Mouse (Mus musculus) stomach, embryonic 15.5 days (tissue): ENCODE data around the gene Clstn1. TPM values are rescaled to one million over a fixed set of nuclear protein-coding genes. Genes with fewer than 3 reads are reported as not detected.

ENCODE experiments used
- ATAC-seq: fragments of 200-750 bp; cut with Nextera tagmentation; 2 replicates; pipeline ENCODE4 v1.8.0; 2017; ENCODE audit warnings: low read depth, moderate number of reproducible peaks, moderate TSS enrichment; ENCODE audit not compliant: insufficient read depth, low FRiP score
- H3K27ac ChIP-seq: fragments of 300-500 bp; sonication (generic); 2 replicates; pipeline ENCODE4 v1.5.1; 2015; ENCODE audit warnings: mild to moderate bottlenecking, inconsistent platforms
- H3K27me3 ChIP-seq: fragments of 300-500 bp; sonication (generic); replicated peaks from 2 replicates; pipeline ENCODE4 v1.6.1; 2015; ENCODE audit warnings: inconsistent platforms
- H3K36me3 ChIP-seq: fragments of 300-500 bp; sonication (generic); 2 replicates; pipeline ENCODE4 v1.6.1; 2015; ENCODE audit warnings: inconsistent platforms
- H3K4me1 ChIP-seq: fragments of 300-500 bp; sonication (generic); 2 replicates; pipeline ENCODE4 v1.6.1; 2015; ENCODE audit warnings: inconsistent platforms
- H3K4me2 ChIP-seq: fragments of 300-500 bp; sonication (generic); 2 replicates; pipeline ENCODE4 v1.6.1; 2015; ENCODE audit warnings: mild to moderate bottlenecking, inconsistent platforms
- H3K4me3 ChIP-seq: fragments of 300-500 bp; sonication (generic); replicated peaks from 2 replicates; pipeline ENCODE4 v1.5.1; 2015; ENCODE audit warnings: inconsistent platforms
- H3K9ac ChIP-seq: fragments of 300-500 bp; sonication (generic); 2 replicates; pipeline ENCODE4 v1.6.1; 2015; ENCODE audit warnings: inconsistent platforms
- H3K9me3 ChIP-seq: fragments of 300-500 bp; sonication (generic); 2 replicates; pipeline ENCODE4 v1.6.1; 2016; ENCODE audit warnings: inconsistent platforms
- WGBS: fragments of 180-500 bp; shearing (Covaris S2); methylation state at CpG from one replicate; pipeline ENCODE4 v1.1.7; 2015; 5-methylcytosine and 5-hydroxymethylcytosine counted together
- polyA plus RNA-seq: library from polyadenylated mRNA; unstranded; fragments of >200 nt; fragmentation: Nextera tagmentation; extraction: Ambion mirVana; gene quantifications from 2 replicates; pipeline ENCODE4 v1.2.1, GENCODE M21; 2015

Gene Clstn1
- polyA plus RNA-seq, 1 experiment from 2014 or later = 47.0 TPM

- Histone ChIP-seq H3K27me3 (no peaks in the 10 kb centered on the region), H3K4me3 (no peak overlapping the region), H3K36me3 (no peaks in the 10 kb centered on the region), H3K4me2 (no peak overlapping the region), H3K27ac (no peak overlapping the region), H3K4me1 (no peaks in the 10 kb centered on the region), H3K9me3 (no peaks in the 10 kb centered on the region), H3K9ac (no peak overlapping the region)
- WGBS = 70% methylated on average over 7 of the region's 7 CpGs
- ATAC-seq = no peak
These were observed 32.4 kb upstream of the Clstn1 start for GRCm38 (mm10) chr4:149553834-149554233.

DNA sequence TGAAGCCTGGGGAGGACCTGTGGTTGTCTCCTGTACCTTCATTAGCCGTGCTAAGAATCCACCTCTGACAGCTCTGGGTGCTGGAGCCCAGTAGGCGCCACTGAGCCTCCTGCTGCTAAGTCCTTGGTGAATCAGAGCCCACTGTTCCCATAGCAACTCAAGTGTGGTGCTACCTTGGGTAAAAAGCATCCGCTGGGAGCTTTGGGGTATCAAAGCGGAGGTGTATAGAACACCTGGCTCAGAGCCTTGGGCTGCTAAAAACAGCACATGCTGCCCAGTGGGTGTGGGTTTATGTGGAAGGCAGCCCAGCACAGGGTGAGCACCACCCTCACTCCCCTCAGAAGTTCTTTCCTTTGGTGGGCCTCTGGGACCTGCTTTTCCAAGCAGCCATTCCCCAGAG lies 30.2 kb upstream of the Clstn1 start:
- H3K27ac ChIP-seq = no peak overlapping the region
- H3K4me1 ChIP-seq = no peaks in the 10 kb centered on the region
- no peak for ATAC-seq
- no peaks in the 10 kb centered on the region for H3K9me3 ChIP-seq
- WGBS = 85% methylated on average over 4 of the region's 4 CpGs
- 0 out of 2 replicates have a peak, but pooled peaks cover 6% of the 10 kb centered on the region for H3K36me3 ChIP-seq
- no peak overlapping the region for H3K9ac ChIP-seq
- H3K27me3 ChIP-seq = no peaks in the 10 kb centered on the region
- no peak overlapping the region for H3K4me2 ChIP-seq
- no peak overlapping the region for H3K4me3 ChIP-seq

DNA sequence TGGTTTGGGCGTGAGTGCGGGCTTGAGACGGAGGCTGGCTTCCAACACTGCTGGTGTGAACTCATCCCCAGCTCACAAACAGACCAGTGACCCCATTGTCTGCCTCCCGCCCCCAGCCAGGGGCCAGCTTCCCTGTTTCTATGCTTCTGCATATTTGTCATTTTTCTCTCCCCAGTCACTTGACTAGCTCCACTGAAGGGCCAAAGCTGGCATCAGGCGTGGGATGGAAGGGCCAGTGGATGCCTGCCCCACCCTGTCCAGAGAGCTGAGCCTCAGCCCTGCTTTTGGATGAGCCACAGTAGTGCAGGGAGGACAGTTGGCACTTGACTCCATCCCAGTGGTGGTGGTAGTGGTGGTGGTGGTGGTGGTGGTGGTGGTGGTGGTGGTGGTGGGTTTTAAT lies 28.4 kb upstream of the Clstn1 start:
- no peak overlapping the region for H3K9ac ChIP-seq
- no peak overlapping the region for H3K4me2 ChIP-seq
- H3K4me1 ChIP-seq = peaks cover 12% of the 10 kb centered on the region
- no peaks in the 10 kb centered on the region for H3K27me3 ChIP-seq
- no peaks in the 10 kb centered on the region for H3K9me3 ChIP-seq
- 0 out of 2 replicates have a peak, but pooled peaks cover 6% of the 10 kb centered on the region for H3K36me3 ChIP-seq
- no peak overlapping the region for H3K4me3 ChIP-seq
- no peak for ATAC-seq
- no peak overlapping the region for H3K27ac ChIP-seq
- WGBS = 90% methylated on average over 5 of the region's 5 CpGs

GRCm38 (mm10) chr4:149558389-149558788 lies 27.9 kb upstream of the Clstn1 start:
- H3K4me3 ChIP-seq = no peak overlapping the region
- no peaks in the 10 kb centered on the region for H3K9me3 ChIP-seq
- no peak overlapping the region for H3K27ac ChIP-seq
- WGBS = 74% methylated on average over 3 of the region's 3 CpGs
- H3K36me3 ChIP-seq = 0 out of 2 replicates have a peak, but pooled peaks cover 6% of the 10 kb centered on the region
- no peak overlapping the region for H3K9ac ChIP-seq
- H3K4me1 ChIP-seq = peaks cover 16% of the 10 kb centered on the region
- ATAC-seq = no peak
- no peaks in the 10 kb centered on the region for H3K27me3 ChIP-seq
- H3K4me2 ChIP-seq = no peak overlapping the region

- H3K36me3 ChIP-seq = 0 out of 2 replicates have a peak, but pooled peaks cover 6% of the 10 kb centered on the region
- no peak for ATAC-seq
- 83% methylated on average over 4 of the region's 4 CpGs for WGBS
These were observed 24.9 kb upstream of the Clstn1 start for GRCm38 (mm10) chr4:149561392-149561791.

DNA sequence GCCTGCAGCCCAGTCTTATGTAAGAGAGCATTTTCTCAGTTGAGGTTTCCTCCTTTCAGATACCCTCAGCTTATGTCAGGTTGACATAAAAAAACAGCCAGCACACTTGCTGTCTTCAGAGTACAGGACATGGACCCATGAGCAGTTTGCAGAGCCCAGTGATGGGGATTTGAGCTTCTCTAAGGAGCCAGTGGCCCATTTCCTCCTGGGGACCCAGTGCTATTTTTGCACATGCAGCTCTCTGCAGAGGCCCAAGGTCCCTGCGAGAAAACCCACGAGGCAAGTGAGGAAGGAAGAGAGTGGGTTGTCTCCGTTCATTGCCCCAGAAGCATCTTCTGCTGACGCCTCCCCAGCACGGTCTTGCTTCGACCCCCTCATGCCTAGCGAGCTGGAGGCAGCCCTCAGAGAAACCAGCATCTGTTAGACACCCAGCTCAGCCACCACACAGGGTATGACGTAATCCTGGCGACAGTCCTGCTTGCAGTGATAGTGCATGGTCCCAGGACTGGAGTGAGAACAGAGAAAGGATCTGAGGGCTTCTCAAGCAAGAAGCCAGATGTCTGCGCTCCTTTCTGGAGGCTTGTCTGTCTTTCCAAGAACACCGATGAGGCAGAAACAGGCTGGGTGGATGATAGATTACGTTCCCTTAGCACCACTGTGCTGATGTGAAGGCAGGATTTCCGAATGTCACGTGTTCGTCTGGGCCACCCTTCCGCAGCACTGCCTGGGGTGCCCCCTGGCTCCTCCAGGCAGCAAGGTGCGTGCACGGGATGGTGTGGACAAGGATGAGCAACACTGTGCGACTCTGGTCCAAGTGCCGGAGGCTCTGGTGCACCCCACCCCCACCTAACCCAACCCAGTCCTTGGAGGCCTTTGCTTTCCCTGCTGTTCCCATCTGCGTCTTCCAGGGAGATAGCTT lies 24.0 kb upstream of the Clstn1 start:
- WGBS = 55% methylated on average over 21 of the region's 21 CpGs
- 0 out of 2 replicates have a peak, but pooled peaks cover 6% of the 10 kb centered on the region for H3K36me3 ChIP-seq
- no peaks in the 10 kb centered on the region for H3K27me3 ChIP-seq
- H3K27ac ChIP-seq = peak overlapping the region; percentile 74
- ATAC-seq = peak; percentile 28; the same call in 1 of the 2 replicates
- H3K9me3 ChIP-seq = no peaks in the 10 kb centered on the region
- H3K9ac ChIP-seq = no peak overlapping the region
- peak overlapping the region; percentile 3; the same call in 1 of the 2 replicates for H3K4me2 ChIP-seq
- H3K4me3 ChIP-seq = no peak overlapping the region
- H3K4me1 ChIP-seq = peaks cover 32% of the 10 kb centered on the region

More at GRCm38 (mm10) chr4:149561392-149561791, 24.9 kb upstream of the Clstn1 start:
- H3K4me3 ChIP-seq = no peak overlapping the region
- H3K27me3 ChIP-seq = no peaks in the 10 kb centered on the region
- no peak overlapping the region for H3K9ac ChIP-seq
- H3K27ac ChIP-seq = no peak overlapping the region
- H3K9me3 ChIP-seq = no peaks in the 10 kb centered on the region
- no peak overlapping the region for H3K4me2 ChIP-seq
- peaks cover 32% of the 10 kb centered on the region for H3K4me1 ChIP-seq

- H3K4me2 ChIP-seq = peak overlapping the region; percentile 3; the same call in 1 of the 2 replicates
- H3K9me3 ChIP-seq = no peaks in the 10 kb centered on the region
- ATAC-seq = no peak
- no peak overlapping the region for H3K9ac ChIP-seq
- no peaks in the 10 kb centered on the region for H3K27me3 ChIP-seq
- H3K27ac ChIP-seq = peak overlapping the region; percentile 74
- H3K4me1 ChIP-seq = peaks cover 36% of the 10 kb centered on the region
- H3K4me3 ChIP-seq = no peak overlapping the region
- 28% methylated on average over 7 of the region's 7 CpGs for WGBS
- 0 out of 2 replicates have a peak, but pooled peaks cover 6% of the 10 kb centered on the region for H3K36me3 ChIP-seq
These were observed 23.3 kb upstream of the Clstn1 start for GRCm38 (mm10) chr4:149562905-149563347.

DNA sequence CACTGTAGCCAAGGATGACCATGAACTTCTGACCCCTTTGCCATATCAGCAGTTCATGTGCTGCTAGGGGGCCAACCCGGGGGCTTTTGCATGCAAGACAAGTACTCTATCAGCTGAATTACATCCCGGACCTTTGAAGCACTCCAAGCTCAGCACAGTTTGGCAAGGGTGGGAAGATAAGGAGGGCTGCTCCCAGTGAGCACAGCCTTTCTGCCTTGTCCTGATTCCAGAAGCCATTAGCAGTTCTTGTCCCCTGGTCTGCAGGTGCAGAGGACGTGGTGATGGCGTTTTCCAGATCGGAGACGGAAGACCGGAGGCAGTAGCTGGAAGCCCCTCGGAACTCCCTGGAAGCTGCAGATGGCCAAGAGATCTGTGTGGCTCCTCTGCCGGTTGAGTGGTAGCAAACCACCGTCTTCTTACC lies 22.3 kb upstream of the Clstn1 start:
- no peak overlapping the region for H3K9ac ChIP-seq
- H3K36me3 ChIP-seq = 0 out of 2 replicates have a peak, but pooled peaks cover 6% of the 10 kb centered on the region
- no peaks in the 10 kb centered on the region for H3K27me3 ChIP-seq
- no peaks in the 10 kb centered on the region for H3K9me3 ChIP-seq
- no peak overlapping the region for H3K4me3 ChIP-seq
- peaks cover 37% of the 10 kb centered on the region for H3K4me1 ChIP-seq
- ATAC-seq = no peak
- 66% methylated on average over 10 of the region's 10 CpGs for WGBS
- H3K27ac ChIP-seq = no peak overlapping the region; the same call in 1 of the 2 replicates
- no peak overlapping the region for H3K4me2 ChIP-seq

GRCm38 (mm10) chr4:149564452-149565407 lies 21.5 kb upstream of the Clstn1 start:
- Histone ChIP-seq H3K4me2 (peak overlapping the region; percentile 17; the same call in 1 of the 2 replicates), H3K9ac (no peak overlapping the region), H3K36me3 (0 out of 2 replicates have a peak, but pooled peaks cover 2% of the 10 kb centered on the region), H3K27ac (peak overlapping the region; percentile 65), H3K9me3 (no peaks in the 10 kb centered on the region), H3K4me1 (peaks cover 44% of the 10 kb centered on the region), H3K4me3 (no peak overlapping the region), H3K27me3 (no peaks in the 10 kb centered on the region)
- ATAC-seq = peak; percentile 83
- whole genome bisulfite sequencing = 44% methylated on average over 20 of the region's 20 CpGs

DNA sequence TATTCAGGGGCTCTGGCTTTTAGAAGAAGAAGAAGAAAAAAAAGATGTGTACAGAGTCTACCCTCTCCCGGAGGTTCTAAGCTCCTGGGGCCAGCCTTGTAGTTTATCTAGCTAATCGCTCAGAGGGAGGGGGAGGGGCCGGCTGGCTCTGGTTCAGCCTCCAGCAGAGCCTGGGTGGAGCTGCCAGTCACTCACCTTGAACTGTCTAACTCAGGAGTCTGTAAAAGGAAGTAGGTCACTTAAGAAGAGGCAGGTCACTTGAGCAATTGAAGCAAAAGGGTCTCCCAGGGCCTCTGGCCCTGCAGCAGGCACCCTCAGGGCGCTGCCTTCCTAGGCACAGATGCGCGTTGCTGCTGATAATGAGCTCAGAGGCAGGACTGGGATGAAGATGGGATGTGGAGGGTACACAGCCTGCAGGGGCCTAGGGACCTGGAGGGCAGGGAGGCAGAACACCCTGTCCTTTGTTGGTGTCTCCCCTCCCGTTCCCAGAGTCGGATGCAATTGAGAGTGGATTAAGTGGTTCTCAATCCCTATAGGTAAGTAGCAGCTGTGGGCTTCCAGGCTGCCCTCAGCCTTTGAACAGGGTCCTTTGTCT lies 18.7 kb upstream of the Clstn1 start:
- WGBS = 31% methylated on average over 8 of the region's 8 CpGs
- peak overlapping the region; percentile 80 for H3K27ac ChIP-seq
- H3K36me3 ChIP-seq = no peaks in the 10 kb centered on the region
- no peak overlapping the region for H3K4me3 ChIP-seq
- peak; percentile 37 for ATAC-seq
- H3K4me1 ChIP-seq = peaks cover 58% of the 10 kb centered on the region
- H3K9ac ChIP-seq = no peak overlapping the region
- H3K27me3 ChIP-seq = no peaks in the 10 kb centered on the region
- H3K4me2 ChIP-seq = no peak overlapping the region
- no peaks in the 10 kb centered on the region for H3K9me3 ChIP-seq

GRCm38 (mm10) chr4:149568622-149569021 lies 17.6 kb upstream of the Clstn1 start:
- 31% methylated on average over 6 of the region's 6 CpGs for WGBS
- Histone ChIP-seq H3K9me3 (no peaks in the 10 kb centered on the region), H3K36me3 (no peaks in the 10 kb centered on the region), H3K4me3 (no peak overlapping the region), H3K9ac (no peak overlapping the region), H3K27ac (peak overlapping the region; percentile 80), H3K4me1 (peaks cover 57% of the 10 kb centered on the region), H3K4me2 (no peak overlapping the region), H3K27me3 (no peaks in the 10 kb centered on the region)
- no peak for ATAC-seq
